Mouse (Mus musculus): ENCODE results near the gene Matk. TPM values are rescaled to one million over a fixed set of nuclear protein-coding genes. Genes with fewer than 3 reads are reported as not detected.
A peak's percentile ranks its signal among the peaks of the same experiment; 100 is the strongest.
"Not testable (repeated sequence)": the region's sequence is repeated elsewhere in the genome, so short reads cannot be mapped to it uniquely, and the experiment has no call there.

The Matk gene
- polyA plus RNA-seq, 1 experiment from 2014 or later = 3.9 TPM

GRCm38 (mm10) chr10:81221402-81222015 lies 31.2 kb upstream of the Matk start:
- no peak overlapping the region for H3K27ac ChIP-seq (ENCODE audit: low read length)
- peak; percentile 65; the same call in 1 of the 2 replicates for ATAC-seq (ENCODE audit: insufficient number of reproducible peaks, insufficient read depth, low FRiP score, low read depth)
- H3K4me3 ChIP-seq (ENCODE audit: low read depth, low read length) = no peak overlapping the region
- H3K9me3 ChIP-seq (ENCODE audit: control insufficient read depth, low read depth, low read length) = no peaks in the 10 kb centered on the region
- no peak overlapping the region for H3K4me2 ChIP-seq (replicated peaks; ENCODE audit: low read depth, low read length)
- no peaks in the 10 kb centered on the region for H3K4me1 ChIP-seq (ENCODE audit: control insufficient read depth, insufficient read depth, low read length)
- no peak overlapping the region for H3K9ac ChIP-seq (replicated peaks; ENCODE audit: low read depth, low read length)
- H3K27me3 ChIP-seq (ENCODE audit: control insufficient read depth, insufficient read depth, low read length) = no peaks in the 10 kb centered on the region
- H3K36me3 ChIP-seq (ENCODE audit: control insufficient read depth, insufficient read depth, low read length) = no peaks in the 10 kb centered on the region
- WGBS = 79% methylated on average over 5 of the region's 5 CpGs

- 67% methylated on average over 2 of the region's 2 CpGs for WGBS
- not testable (repeated sequence) for ATAC-seq (ENCODE audit: insufficient number of reproducible peaks, insufficient read depth, low FRiP score, low read depth); H3K9ac ChIP-seq (replicated peaks; ENCODE audit: low read depth, low read length); H3K4me2 ChIP-seq (replicated peaks; ENCODE audit: low read depth, low read length); H3K27me3 ChIP-seq (ENCODE audit: control insufficient read depth, insufficient read depth, low read length); H3K27ac ChIP-seq (ENCODE audit: low read length); H3K4me3 ChIP-seq (ENCODE audit: low read depth, low read length); H3K9me3 ChIP-seq (ENCODE audit: control insufficient read depth, low read depth, low read length); H3K4me1 ChIP-seq (ENCODE audit: control insufficient read depth, insufficient read depth, low read length); H3K36me3 ChIP-seq (ENCODE audit: control insufficient read depth, insufficient read depth, low read length)
Observed at GRCm38 (mm10) chr10:81223731-81224130, 29.0 kb upstream of the Matk start.

DNA sequence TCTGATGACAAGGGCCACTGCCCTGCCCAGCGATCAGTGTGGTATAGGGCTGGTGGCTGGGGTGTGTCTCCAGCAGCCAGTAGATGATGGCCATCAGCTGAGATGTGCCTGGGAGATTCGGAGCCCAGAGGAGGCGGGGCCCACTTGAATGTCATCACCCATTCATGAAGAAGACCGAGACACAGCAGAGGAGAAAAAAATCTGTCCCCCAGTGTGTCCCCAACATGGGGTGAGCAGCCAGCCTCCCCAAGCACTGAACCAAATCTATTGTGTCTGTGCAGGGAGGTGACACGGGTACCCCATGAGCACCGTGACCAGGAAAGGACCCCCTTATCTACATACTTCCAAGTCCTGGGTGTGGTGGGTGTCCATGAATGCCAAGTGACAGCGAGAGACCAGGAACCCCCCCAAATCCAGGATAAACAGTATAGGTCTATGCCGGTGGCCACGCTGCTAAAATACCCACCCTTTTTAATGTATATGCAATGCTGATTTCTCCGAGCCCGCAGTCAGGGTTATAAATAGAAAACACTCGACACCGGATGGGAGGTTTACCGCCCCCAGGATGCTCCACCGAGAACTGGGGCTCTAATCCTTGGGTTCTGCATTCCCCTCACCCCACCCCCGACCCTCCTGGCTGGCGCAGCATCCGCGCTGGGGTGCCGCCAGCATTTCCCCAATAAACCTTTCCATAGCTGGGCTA lies 22.8 kb upstream of the Matk start:
- Histone ChIP-seq H3K27me3 (ENCODE audit: control insufficient read depth, insufficient read depth, low read length) (peaks cover 18% of the 10 kb centered on the region), H3K9ac (replicated peaks; ENCODE audit: low read depth, low read length) (no peak overlapping the region), H3K36me3 (ENCODE audit: control insufficient read depth, insufficient read depth, low read length) (no peaks in the 10 kb centered on the region), H3K4me1 (ENCODE audit: control insufficient read depth, insufficient read depth, low read length) (0 out of 2 replicates have a peak, but pooled peaks cover 8% of the 10 kb centered on the region), H3K27ac (ENCODE audit: low read length) (no peak overlapping the region), H3K4me2 (replicated peaks; ENCODE audit: low read depth, low read length) (peak overlapping the region; percentile 16; the same call in 1 of the 2 replicates), H3K4me3 (ENCODE audit: low read depth, low read length) (peak overlapping the region; percentile 9; the same call in 1 of the 2 replicates), H3K9me3 (ENCODE audit: control insufficient read depth, low read depth, low read length) (no peaks in the 10 kb centered on the region)
- WGBS = 13% methylated on average over 20 of the region's 20 CpGs
- ATAC-seq (ENCODE audit: insufficient number of reproducible peaks, insufficient read depth, low FRiP score, low read depth) = no peak

DNA sequence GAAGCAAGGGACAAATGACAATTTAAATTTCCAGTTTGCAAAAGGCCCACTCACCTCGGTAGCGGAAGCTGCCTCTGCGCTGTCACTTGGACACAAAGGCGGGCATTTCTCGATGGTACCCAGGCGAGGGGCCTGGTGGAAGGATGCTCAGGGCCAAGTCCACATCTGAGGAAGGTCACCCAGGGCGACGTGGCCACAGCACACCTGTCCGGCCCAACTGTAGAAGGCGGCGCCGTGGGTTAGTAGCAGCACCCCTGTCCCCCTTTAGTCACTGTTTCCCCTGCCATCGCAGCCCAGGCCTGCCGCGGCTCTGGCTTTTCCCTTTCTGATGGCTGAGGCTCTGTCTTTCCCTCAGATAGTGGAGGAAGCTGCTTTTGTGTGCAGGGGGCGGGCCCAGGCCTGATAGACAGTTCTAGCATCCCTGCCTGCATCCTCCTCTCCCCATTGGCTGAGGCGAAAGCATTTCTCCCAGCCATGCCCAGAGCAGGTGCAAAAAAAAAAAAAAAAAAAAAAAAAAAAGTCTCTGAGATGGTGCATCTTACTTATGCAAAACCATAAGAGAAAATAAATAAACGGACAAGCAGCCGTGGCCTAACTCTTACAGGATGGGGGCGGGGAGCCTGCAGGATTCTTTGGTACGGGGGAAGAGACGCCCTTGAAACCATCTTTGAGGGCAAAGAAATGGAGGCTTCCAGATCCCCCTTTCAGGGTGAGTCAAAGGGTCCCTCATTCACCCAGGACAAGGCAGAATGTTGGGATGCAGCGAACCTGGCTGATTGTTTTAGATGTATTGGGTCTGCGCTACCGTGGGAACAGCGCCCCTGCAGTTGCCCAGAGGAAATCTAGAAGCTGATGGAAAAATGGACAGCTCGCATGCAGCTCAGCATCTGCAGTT lies 22.1 kb upstream of the Matk start, which contains the start of gene Atcay:
Atcay (minus strand) TSS at position 396 of the 895 bp plus-strand sequence.
- Histone ChIP-seq H3K27me3 (ENCODE audit: control insufficient read depth, insufficient read depth, low read length) (peaks cover 18% of the 10 kb centered on the region), H3K36me3 (ENCODE audit: control insufficient read depth, insufficient read depth, low read length) (no peaks in the 10 kb centered on the region), H3K4me3 (ENCODE audit: low read depth, low read length) (peak within 1 kb of the TSS; percentile 9; the same call in 1 of the 2 replicates), H3K27ac (ENCODE audit: low read length) (no peak within 1 kb of the TSS), H3K9me3 (ENCODE audit: control insufficient read depth, low read depth, low read length) (no peaks in the 10 kb centered on the region), H3K4me1 (ENCODE audit: control insufficient read depth, insufficient read depth, low read length) (0 out of 2 replicates have a peak, but pooled peaks cover 8% of the 10 kb centered on the region), H3K4me2 (replicated peaks; ENCODE audit: low read depth, low read length) (peak within 1 kb of the TSS; percentile 16; the same call in 1 of the 2 replicates), H3K9ac (replicated peaks; ENCODE audit: low read depth, low read length) (no peak within 1 kb of the TSS)
- 14% methylated on average over 27 of the region's 27 CpGs for WGBS
- no peak for ATAC-seq (ENCODE audit: insufficient number of reproducible peaks, insufficient read depth, low FRiP score, low read depth)

DNA sequence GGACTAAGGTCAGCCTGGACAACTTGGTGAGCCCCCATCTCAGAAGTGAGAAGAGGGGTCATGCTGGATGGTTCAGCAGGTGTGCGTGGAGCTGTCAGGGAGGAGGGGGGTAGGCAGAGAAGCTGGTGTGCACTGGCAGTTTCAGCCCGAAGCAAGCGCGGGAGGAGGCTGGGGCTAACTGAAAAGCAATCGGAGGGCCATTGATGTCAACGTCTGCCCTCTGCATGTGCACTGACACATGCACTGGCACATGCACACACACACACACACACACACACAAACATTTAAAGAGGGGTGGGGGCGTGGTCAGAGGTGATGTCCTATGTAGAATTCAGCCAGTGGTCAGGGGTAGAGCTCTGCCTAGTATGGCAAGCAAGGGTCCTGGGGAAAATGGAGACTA lies 21.3 kb upstream of the Matk start:
- Histone ChIP-seq H3K27ac (ENCODE audit: low read length) (no peak overlapping the region), H3K9me3 (ENCODE audit: control insufficient read depth, low read depth, low read length) (no peaks in the 10 kb centered on the region), H3K9ac (replicated peaks; ENCODE audit: low read depth, low read length) (no peak overlapping the region), H3K27me3 (ENCODE audit: control insufficient read depth, insufficient read depth, low read length) (peaks cover 18% of the 10 kb centered on the region), H3K4me1 (ENCODE audit: control insufficient read depth, insufficient read depth, low read length) (0 out of 2 replicates have a peak, but pooled peaks cover 8% of the 10 kb centered on the region), H3K36me3 (ENCODE audit: control insufficient read depth, insufficient read depth, low read length) (no peaks in the 10 kb centered on the region), H3K4me2 (replicated peaks; ENCODE audit: low read depth, low read length) (no peak overlapping the region), H3K4me3 (ENCODE audit: low read depth, low read length) (no peak overlapping the region)
- ATAC-seq (ENCODE audit: insufficient number of reproducible peaks, insufficient read depth, low FRiP score, low read depth) = no peak
- WGBS = 53% methylated on average over 7 of the region's 7 CpGs

DNA sequence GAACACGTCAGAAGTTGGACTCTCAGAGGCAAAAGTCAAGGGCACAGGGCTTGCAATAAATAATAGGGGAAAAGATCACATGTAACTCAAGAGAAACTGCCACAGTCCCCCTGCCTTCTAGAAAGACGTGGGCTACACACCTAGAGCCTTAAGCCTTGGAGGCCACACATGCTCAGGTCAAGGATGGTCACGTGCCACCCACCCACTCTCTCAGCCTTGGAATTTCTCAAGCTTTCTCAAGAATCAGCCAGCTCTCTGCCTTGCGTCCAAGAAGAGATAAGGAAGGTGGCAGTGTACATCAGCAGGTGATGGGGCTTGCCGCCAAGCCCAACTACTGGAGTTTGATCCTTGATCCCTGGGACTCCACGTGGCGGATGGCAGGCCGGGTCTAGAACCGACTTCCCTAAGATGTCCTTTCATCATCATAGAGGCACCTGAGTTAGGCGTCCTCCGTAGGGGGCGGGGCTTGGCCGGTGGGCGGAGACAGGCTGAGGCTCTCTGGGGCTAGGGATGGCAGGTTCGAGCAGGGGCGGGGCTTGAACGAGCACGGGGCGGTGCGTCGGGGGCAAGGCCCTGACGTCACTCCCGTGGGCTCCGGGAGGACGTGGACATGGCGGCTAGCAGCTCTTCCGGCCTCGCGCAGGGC lies 20.0 kb upstream of the Matk start, which contains the start of gene Zfr2:
Zfr2 (plus strand) TSS at position 576 of the 646 bp plus-strand sequence.
- no peaks in the 10 kb centered on the region for H3K9me3 ChIP-seq (ENCODE audit: control insufficient read depth, low read depth, low read length)
- H3K9ac ChIP-seq (replicated peaks; ENCODE audit: low read depth, low read length) = peak within 1 kb of the TSS; percentile 74
- 0 out of 2 replicates have a peak, but pooled peaks cover 8% of the 10 kb centered on the region for H3K4me1 ChIP-seq (ENCODE audit: control insufficient read depth, insufficient read depth, low read length)
- H3K27ac ChIP-seq (ENCODE audit: low read length) = no peak within 1 kb of the TSS
- H3K27me3 ChIP-seq (ENCODE audit: control insufficient read depth, insufficient read depth, low read length) = peaks cover 18% of the 10 kb centered on the region
- ATAC-seq (ENCODE audit: insufficient number of reproducible peaks, insufficient read depth, low FRiP score, low read depth) = peak; percentile 92
- 6% methylated on average over 25 of the region's 29 CpGs for WGBS
- no peaks in the 10 kb centered on the region for H3K36me3 ChIP-seq (ENCODE audit: control insufficient read depth, insufficient read depth, low read length)
- peak within 1 kb of the TSS; percentile 62 for H3K4me2 ChIP-seq (replicated peaks; ENCODE audit: low read depth, low read length)
- peak within 1 kb of the TSS; percentile 76 for H3K4me3 ChIP-seq (ENCODE audit: low read depth, low read length)

GRCm38 (mm10) chr10:81233226-81233585 lies 19.5 kb upstream of the Matk start:
- no peaks in the 10 kb centered on the region for H3K36me3 ChIP-seq (ENCODE audit: control insufficient read depth, insufficient read depth, low read length)
- H3K4me3 ChIP-seq (ENCODE audit: low read depth, low read length) = peak overlapping the region; percentile 76
- H3K4me2 ChIP-seq (replicated peaks; ENCODE audit: low read depth, low read length) = peak overlapping the region; percentile 62
- 1% methylated on average over 25 of the region's 28 CpGs for WGBS
- peak overlapping the region; percentile 74 for H3K9ac ChIP-seq (replicated peaks; ENCODE audit: low read depth, low read length)
- no peak overlapping the region for H3K27ac ChIP-seq (ENCODE audit: low read length)
- peak; percentile 64 for ATAC-seq (ENCODE audit: insufficient number of reproducible peaks, insufficient read depth, low FRiP score, low read depth)
- H3K4me1 ChIP-seq (ENCODE audit: control insufficient read depth, insufficient read depth, low read length) = 0 out of 2 replicates have a peak, but pooled peaks cover 8% of the 10 kb centered on the region
- peaks cover 18% of the 10 kb centered on the region for H3K27me3 ChIP-seq (ENCODE audit: control insufficient read depth, insufficient read depth, low read length)
- H3K9me3 ChIP-seq (ENCODE audit: control insufficient read depth, low read depth, low read length) = no peaks in the 10 kb centered on the region
